Mouse (Mus musculus) forebrain, embryonic 16.5 days (tissue): ENCODE data around the gene Cnmd. TPM values are rescaled to one million over a fixed set of nuclear protein-coding genes. Genes with fewer than 3 reads are reported as not detected.
A peak's percentile ranks its signal among the peaks of the same experiment; 100 is the strongest.

Source experiments
- ATAC-seq: fragments of 200-750 bp; cut with Nextera tagmentation; 2 replicates; pipeline ENCODE4 v1.8.0; 2017; ENCODE audit warnings: mild to moderate bottlenecking, moderate library complexity
- H3K27ac ChIP-seq: fragments of 300-500 bp; sonication (generic); 2 replicates; pipeline ENCODE4 v1.5.1; 2014; ENCODE audit warnings: low read length, control low read depth
- H3K27me3 ChIP-seq: fragments of 300-500 bp; sonication (generic); replicated peaks from 2 replicates; pipeline ENCODE4 v1.6.1; 2014; ENCODE audit warnings: low read length; ENCODE audit not compliant: control insufficient read depth, insufficient read depth
- H3K36me3 ChIP-seq: fragments of 300-500 bp; sonication (generic); 2 replicates; pipeline ENCODE4 v1.6.1; 2014; ENCODE audit not compliant: control insufficient read depth, insufficient read depth
- H3K4me1 ChIP-seq: fragments of 300-500 bp; sonication (generic); replicated peaks from 2 replicates; pipeline ENCODE4 v1.6.1; 2014; ENCODE audit warnings: low read length; ENCODE audit not compliant: control insufficient read depth, insufficient read depth
- H3K4me2 ChIP-seq: fragments of 300-500 bp; sonication (generic); 2 replicates; pipeline ENCODE4 v1.6.1; 2014; ENCODE audit warnings: mild to moderate bottlenecking, low read length, control low read depth
- H3K4me3 ChIP-seq: fragments of 300-500 bp; sonication (generic); replicated peaks from 2 replicates; pipeline ENCODE4 v1.5.1; 2014; ENCODE audit warnings: mild to moderate bottlenecking, low read length, control low read depth
- H3K9ac ChIP-seq: fragments of 300-500 bp; sonication (generic); replicated peaks from 2 replicates; pipeline ENCODE4 v1.6.1; 2014; ENCODE audit warnings: low read depth, low read length, control low read depth
- H3K9me3 ChIP-seq: fragments of 300-500 bp; sonication (generic); 2 replicates; pipeline ENCODE4 v1.6.1; 2016; ENCODE audit warnings: low read length; ENCODE audit not compliant: control insufficient read depth
- WGBS: fragments of 180-500 bp; shearing (Covaris S2); extraction: QIAGEN DNeasy Blood & Tissue Kit; methylation state at CpG from one replicate; pipeline ENCODE4 v1.1.7; 2014; 5-methylcytosine and 5-hydroxymethylcytosine counted together
- polyA plus RNA-seq: library from polyadenylated mRNA; unstranded; fragments of >200 nt; fragmentation: Nextera tagmentation; extraction: Ambion mirVana; gene quantifications from 2 replicates; pipeline ENCODE4 v1.2.1, GENCODE M21; 2015

The Cnmd gene
- polyA plus RNA-seq, 1 experiment from 2014 or later, result 0.62 TPM

DNA sequence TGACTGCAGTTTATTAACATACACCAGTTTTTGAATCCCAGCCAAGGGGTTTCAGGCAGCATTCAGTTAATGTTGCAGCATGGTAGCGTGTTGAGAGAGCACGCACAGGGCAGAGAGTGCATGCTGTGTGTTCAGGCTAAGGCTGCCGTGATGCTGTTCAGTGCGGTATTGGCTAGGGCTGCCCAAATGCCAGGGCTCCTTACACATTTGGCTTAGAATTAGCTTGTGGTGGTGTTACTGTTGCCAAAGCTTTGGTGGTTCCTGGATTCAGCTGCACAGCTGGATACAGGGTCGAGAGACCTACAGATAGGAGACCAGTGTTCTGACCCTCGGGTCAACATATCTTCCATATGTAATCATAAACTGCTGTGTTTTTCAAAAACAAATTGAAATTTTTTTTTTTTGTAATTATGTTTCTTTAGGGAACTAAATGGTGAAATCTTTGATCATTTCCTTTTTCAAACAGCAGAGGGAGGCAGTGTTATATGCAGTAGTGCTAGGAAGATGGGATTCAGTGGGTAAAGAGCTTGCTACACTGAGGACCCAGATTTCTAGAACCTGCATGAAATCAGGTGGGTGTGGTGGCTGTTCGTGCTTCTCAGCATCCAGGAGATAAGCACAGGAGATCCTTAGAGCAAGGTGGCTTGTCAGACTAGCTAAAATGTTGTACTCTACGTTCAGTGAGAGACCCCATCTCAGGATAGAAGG lies 44.7 kb downstream of the Cnmd start:
- H3K36me3 ChIP-seq, result peaks cover 22% of the 10 kb centered on the region
- WGBS, result 80% methylated on average over 8 of the region's 8 CpGs

DNA sequence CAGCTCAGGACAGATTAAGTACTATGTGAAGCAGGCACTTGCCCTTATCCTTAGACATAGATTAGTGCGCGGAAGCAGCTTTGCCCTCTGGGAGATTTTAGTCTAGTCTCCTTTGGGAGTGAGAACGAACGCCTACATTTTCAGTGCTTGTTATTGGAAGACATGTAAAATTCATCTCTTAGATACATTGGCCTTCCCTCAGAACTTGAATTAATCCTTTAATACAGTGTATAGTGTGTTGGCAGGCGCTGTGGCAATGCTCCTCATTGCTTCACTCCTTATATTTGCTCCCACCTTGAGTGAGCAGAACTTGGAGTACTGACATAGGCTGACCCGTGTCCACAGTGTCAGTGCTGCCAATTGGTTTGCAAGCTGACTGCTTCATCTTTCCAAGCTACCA lies 53.7 kb downstream of the Cnmd start:
- no peaks in the 10 kb centered on the region for H3K27me3 ChIP-seq
- WGBS, result 97% methylated on average over 6 of the region's 6 CpGs
- H3K4me2 ChIP-seq, result no peak overlapping the region
- H3K9me3 ChIP-seq, result no peaks in the 10 kb centered on the region
- no peak overlapping the region for H3K27ac ChIP-seq
- no peak for ATAC-seq
- H3K4me3 ChIP-seq, result no peak overlapping the region
- H3K9ac ChIP-seq, result no peak overlapping the region
- no peaks in the 10 kb centered on the region for H3K4me1 ChIP-seq
- peaks cover 30% of the 10 kb centered on the region for H3K36me3 ChIP-seq

More for the DNA sequence above, 44.7 kb downstream of the Cnmd start:
- 0 out of 2 replicates have a peak, but pooled peaks cover 3% of the 10 kb centered on the region for H3K4me1 ChIP-seq
- H3K27me3 ChIP-seq, result no peaks in the 10 kb centered on the region
- no peak overlapping the region for H3K4me3 ChIP-seq
- H3K9ac ChIP-seq, result no peak overlapping the region
- H3K27ac ChIP-seq, result no peak overlapping the region
- H3K4me2 ChIP-seq, result no peak overlapping the region
- no peaks in the 10 kb centered on the region for H3K9me3 ChIP-seq
- peak; percentile 81 for ATAC-seq

DNA sequence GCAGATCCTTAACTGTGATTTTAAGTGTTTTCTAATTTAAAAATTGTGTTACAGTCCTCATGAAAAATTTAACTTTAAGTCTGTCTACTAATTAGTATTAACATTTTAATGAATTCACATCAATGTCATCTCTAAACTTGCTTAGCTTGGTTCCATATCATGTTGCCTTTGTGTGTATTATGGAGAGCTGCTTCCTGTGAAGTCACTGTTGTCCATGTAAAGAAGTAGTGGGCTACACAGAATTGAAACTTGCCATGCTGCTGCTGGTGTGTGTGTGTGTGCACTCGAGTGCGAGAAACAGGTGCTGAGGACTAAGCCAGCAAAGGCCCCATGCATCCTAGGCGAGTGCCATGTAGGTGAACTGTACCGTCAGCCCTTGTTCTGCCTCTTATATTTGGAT lies 54.6 kb downstream of the Cnmd start:
- Histone ChIP-seq H3K9me3 (no peaks in the 10 kb centered on the region), H3K27me3 (no peaks in the 10 kb centered on the region), H3K4me1 (no peaks in the 10 kb centered on the region), H3K4me2 (no peak overlapping the region), H3K4me3 (no peak overlapping the region), H3K27ac (no peak overlapping the region), H3K36me3 (peaks cover 27% of the 10 kb centered on the region), H3K9ac (no peak overlapping the region)
- ATAC-seq, result no peak
- WGBS, result 88% methylated on average over 4 of the region's 4 CpGs

DNA sequence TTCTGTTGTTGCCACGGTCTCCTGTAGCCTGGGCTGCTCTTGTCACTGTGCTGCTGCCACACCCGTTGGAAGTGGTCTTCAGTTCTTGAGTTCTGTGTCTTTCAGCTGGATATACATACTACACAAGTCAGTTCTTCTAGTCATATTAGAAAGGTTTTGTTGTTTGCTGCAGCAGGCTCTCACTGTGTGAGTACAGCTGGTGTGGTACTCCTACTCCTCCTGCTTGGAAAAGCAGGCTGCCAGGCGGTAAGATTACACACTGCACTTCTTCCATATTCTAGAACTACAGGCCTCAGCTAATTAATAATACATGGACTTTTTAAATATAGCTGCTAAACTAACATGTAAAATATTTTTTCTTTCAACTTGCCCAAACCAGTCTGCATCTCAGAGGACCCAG lies 55.1 kb downstream of the Cnmd start:
- peaks cover 28% of the 10 kb centered on the region for H3K36me3 ChIP-seq
- H3K4me1 ChIP-seq, result no peaks in the 10 kb centered on the region
- H3K4me3 ChIP-seq, result no peak overlapping the region
- H3K27ac ChIP-seq, result no peak overlapping the region
- H3K9ac ChIP-seq, result no peak overlapping the region
- H3K27me3 ChIP-seq, result no peaks in the 10 kb centered on the region
- no peak for ATAC-seq
- H3K4me2 ChIP-seq, result no peak overlapping the region
- no peaks in the 10 kb centered on the region for H3K9me3 ChIP-seq
- 93% methylated on average over 3 of the region's 3 CpGs for WGBS

DNA sequence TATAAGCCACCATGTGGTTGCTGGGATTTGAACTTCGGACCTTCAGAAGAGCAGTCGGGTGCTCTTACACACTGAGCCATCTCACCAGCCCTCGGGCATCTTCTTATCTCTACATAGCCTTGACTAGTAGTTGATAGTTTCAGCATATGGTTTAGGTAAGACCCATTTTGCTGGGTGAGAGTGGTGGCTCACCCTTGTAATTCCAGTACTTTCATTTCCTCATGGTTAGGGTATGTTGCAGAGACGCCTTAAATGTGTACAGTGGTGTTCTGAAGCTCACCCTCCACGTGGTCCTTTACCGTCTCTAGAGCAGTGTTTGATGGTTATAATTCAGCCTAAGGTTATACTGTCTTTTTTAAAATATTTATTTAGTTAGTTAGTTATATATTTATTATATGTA lies 55.6 kb downstream of the Cnmd start:
- Histone ChIP-seq H3K4me2 (no peak overlapping the region), H3K4me3 (no peak overlapping the region), H3K9me3 (no peaks in the 10 kb centered on the region), H3K27me3 (no peaks in the 10 kb centered on the region), H3K9ac (no peak overlapping the region), H3K4me1 (no peaks in the 10 kb centered on the region), H3K27ac (no peak overlapping the region), H3K36me3 (peaks cover 27% of the 10 kb centered on the region)
- no peak for ATAC-seq
- 92% methylated on average over 6 of the region's 6 CpGs for WGBS

DNA sequence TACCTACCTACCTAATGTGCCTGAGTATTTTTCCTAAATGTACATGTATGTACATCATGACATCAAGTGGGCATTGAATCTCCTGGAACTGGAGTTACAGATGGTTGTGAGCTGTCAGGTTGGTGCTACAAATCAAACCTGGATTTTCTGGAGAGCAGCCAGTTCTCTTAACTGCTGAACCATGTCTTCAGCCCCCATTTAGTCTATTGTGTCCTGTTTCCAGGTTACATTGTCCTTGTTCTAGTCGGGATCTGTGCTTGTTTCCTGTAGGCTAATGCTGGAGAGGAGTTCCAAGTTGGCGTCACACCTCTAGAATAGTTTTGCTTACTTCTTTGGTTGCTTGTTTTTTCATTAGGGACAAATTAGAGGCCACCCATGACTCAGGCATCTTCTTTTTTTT lies 56.1 kb downstream of the Cnmd start:
- H3K27me3 ChIP-seq, result no peaks in the 10 kb centered on the region
- H3K4me3 ChIP-seq, result no peak overlapping the region
- no peaks in the 10 kb centered on the region for H3K4me1 ChIP-seq
- H3K27ac ChIP-seq, result no peak overlapping the region
- H3K4me2 ChIP-seq, result no peak overlapping the region
- H3K36me3 ChIP-seq, result peaks cover 22% of the 10 kb centered on the region
- no peak overlapping the region for H3K9ac ChIP-seq
- no peak for ATAC-seq
- 80% methylated on average over 2 of the region's 2 CpGs for WGBS
- no peaks in the 10 kb centered on the region for H3K9me3 ChIP-seq

DNA sequence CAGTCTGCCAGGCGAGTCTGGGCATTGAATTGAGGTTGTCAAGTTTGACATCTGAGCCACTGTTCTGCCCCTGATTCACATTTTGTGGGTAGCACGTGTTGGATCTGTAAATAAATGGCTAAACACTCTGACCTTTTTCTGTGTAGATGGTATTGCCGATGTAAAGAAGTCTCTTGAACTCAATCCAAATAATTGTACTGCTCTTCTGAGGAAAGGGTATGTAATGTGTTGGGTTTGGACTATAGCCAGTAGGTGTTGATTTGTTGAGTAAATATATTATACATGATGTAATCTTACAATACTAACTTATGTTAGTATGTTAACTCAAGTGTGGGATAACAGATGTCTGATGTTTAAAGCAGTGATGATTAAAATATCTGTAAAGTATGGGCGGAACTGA lies 65.4 kb downstream of the Cnmd start:
- Histone ChIP-seq H3K27me3 (no peaks in the 10 kb centered on the region), H3K4me3 (no peak overlapping the region), H3K4me2 (no peak overlapping the region), H3K9ac (no peak overlapping the region), H3K36me3 (peaks cover 19% of the 10 kb centered on the region), H3K4me1 (no peaks in the 10 kb centered on the region), H3K9me3 (no peaks in the 10 kb centered on the region), H3K27ac (no peak overlapping the region)
- 66% methylated on average over 4 of the region's 4 CpGs for WGBS
- ATAC-seq, result no peak

DNA sequence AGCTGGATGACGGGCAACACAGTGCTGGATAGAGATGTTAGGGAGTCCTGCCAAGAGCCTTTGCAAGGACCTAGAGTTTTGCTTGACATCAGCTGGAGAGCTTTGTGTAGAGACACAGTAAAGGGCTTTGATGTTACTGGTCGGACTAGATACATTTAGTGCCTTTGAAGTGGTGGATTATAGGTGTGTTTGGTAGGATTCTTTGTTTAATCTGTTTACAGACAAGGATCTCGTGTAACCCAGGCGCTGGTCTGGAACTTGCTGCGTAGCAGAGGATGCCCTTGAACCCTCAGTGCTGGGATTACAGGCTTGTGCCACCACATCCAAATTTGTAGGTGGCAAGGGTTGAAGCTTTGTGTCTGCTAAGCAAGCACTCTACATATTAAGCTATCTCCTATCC lies 67.9 kb downstream of the Cnmd start:
- H3K4me2 ChIP-seq, result no peak overlapping the region
- H3K4me1 ChIP-seq, result peaks cover 4% of the 10 kb centered on the region
- no peaks in the 10 kb centered on the region for H3K27me3 ChIP-seq
- no peak overlapping the region for H3K9ac ChIP-seq
- H3K27ac ChIP-seq, result no peak overlapping the region
- no peaks in the 10 kb centered on the region for H3K9me3 ChIP-seq
- peaks cover 16% of the 10 kb centered on the region for H3K36me3 ChIP-seq
- no peak for ATAC-seq
- 91% methylated on average over 5 of the region's 5 CpGs for WGBS
- H3K4me3 ChIP-seq, result no peak overlapping the region

DNA sequence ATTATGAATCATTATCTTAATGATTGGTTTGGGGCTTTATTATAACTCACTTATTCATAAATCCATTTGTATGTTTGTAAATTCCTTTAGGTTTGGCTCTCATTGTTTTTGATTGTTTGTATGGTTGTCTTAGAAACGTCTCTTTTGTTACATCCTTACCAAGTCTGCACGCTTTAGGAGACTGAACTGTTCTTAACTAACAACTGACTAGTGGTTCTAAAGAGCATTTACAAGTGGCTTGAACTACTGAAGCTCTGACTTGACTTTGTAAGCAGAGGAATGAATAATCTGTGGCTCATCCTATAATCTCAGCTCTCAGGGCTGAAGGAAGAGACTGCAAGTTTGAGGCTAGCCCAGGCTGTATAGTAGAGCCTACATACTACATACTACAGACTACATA lies 70.4 kb downstream of the Cnmd start:
- H3K27ac ChIP-seq, result no peak overlapping the region
- no peak overlapping the region for H3K4me3 ChIP-seq
- peaks cover 13% of the 10 kb centered on the region for H3K4me1 ChIP-seq
- ATAC-seq, result no peak
- no peaks in the 10 kb centered on the region for H3K9me3 ChIP-seq
- WGBS, result 83% methylated on average over 2 of the region's 2 CpGs
- H3K4me2 ChIP-seq, result no peak overlapping the region
- no peak overlapping the region for H3K9ac ChIP-seq
- peaks cover 9% of the 10 kb centered on the region for H3K36me3 ChIP-seq
- H3K27me3 ChIP-seq, result no peaks in the 10 kb centered on the region

DNA sequence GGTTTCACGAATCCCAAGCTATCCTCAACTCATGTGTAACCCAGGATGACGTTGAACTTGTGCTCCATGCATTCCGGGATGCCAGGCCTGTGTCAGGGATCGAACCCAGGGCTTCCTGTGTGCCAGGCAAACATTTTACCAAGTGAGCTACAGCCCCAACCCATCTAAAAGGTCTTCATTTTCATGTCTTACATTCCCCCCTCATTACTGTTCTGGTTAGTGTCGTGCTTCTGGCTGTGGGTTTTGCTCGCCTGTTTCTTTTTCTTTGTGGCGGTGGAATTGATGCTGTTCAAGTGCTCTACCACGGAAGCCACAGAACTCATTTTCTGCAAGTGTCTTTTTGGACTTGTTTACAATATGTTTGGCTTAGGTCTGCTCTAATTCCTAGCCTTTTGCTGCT lies 71.1 kb downstream of the Cnmd start:
- Histone ChIP-seq H3K9ac (no peak overlapping the region), H3K4me1 (peaks cover 13% of the 10 kb centered on the region), H3K4me3 (no peak overlapping the region), H3K4me2 (no peak overlapping the region), H3K27me3 (no peaks in the 10 kb centered on the region), H3K36me3 (peaks cover 4% of the 10 kb centered on the region; the same call in 1 of the 2 replicates), H3K9me3 (no peaks in the 10 kb centered on the region), H3K27ac (no peak overlapping the region)
- no peak for ATAC-seq
- 97% methylated on average over 8 of the region's 8 CpGs for WGBS
